Mouse (Mus musculus): ENCODE data around the gene Drd2. TPM values are rescaled to one million over a fixed set of nuclear protein-coding genes. Genes with fewer than 3 reads are reported as not detected.

Drd2 gene
- polyA plus RNA-seq, 1 experiment = not detected

DNA sequence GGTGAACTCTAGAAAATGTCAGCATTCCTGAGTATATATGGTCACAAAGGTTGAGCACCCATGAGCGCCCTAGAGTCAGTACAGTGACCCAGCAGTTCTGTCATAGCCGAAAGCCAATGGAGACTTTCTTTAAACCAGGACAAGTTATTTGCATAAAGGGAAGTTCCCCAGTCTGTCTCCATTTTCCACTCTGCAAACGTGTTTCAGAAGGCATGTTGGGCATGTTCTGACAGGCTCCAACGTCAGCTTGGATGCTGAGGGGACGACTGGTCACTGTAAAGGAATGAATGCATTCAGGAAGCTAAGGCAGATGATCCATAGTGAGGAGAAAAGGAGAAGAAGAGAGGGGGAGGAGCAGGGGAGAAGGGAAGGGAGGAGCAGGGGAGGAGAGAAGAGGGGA lies 87.1 kb downstream of the Drd2 start:
- Histone ChIP-seq H3K27ac (ENCODE audit: insufficient read depth, low read depth, low read length) (no peak overlapping the region), H3K4me1 (ENCODE audit: control insufficient read depth, insufficient read depth, low read length) (no peaks in the 10 kb centered on the region), H3K4me3 (ENCODE audit: insufficient read depth, low read length) (no peak overlapping the region)
- TF ChIP-seq POLR2A (IDR thresholded peaks at IDR 0.05; ENCODE audit: borderline replicate concordance, low read depth, low read length) (no peak), CTCF (IDR thresholded peaks at IDR 0.05; ENCODE audit: low read depth, low read length) (no peak)

DNA sequence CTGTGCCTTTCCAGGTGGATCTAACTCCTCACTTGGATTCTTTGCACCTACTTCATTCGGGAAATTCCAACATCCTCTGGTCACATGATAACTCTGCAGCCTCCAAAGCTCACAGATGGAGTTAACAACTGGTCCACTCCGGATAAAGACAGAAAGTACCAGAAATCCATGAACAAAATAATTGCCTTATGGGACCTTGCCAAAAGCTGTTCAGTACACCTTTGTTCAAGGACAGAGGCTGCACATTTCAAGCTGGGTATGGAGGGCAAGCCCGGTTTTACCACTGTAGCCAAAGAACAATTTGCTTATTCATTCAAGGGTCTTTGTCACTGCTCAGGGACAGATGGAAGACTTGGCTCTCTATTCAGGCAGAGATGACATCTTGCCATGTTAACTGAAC lies 102.2 kb downstream of the Drd2 start:
- no peak for TF ChIP-seq POLR2A (IDR thresholded peaks at IDR 0.05; ENCODE audit: borderline replicate concordance, low read depth, low read length)
- Histone ChIP-seq H3K4me3 (ENCODE audit: insufficient read depth, low read length) (no peak overlapping the region), H3K27ac (ENCODE audit: insufficient read depth, low read depth, low read length) (no peak overlapping the region), H3K4me1 (ENCODE audit: control insufficient read depth, insufficient read depth, low read length) (no peaks in the 10 kb centered on the region)

DNA sequence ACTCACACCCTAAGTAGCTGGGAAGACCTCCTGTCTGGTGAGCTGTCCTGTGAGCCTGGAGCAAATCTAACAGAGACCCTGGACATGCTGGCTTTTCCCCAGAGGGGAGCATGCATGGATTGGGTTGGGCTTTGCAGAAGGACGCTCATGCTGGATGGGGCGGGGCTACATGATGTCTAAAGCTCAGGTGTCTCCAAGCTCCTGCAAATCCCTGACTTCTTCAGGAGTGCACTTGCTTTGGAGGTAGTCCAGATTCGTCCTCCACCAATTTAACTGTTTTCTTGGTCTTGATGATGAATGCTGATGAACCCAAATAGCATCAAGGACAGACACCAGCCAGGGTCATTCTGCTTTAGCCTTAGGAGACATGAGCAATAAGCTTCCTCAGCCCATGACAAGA lies 110.1 kb downstream of the Drd2 start:
- TF ChIP-seq CTCF (IDR thresholded peaks at IDR 0.05; ENCODE audit: low read depth, low read length) (no peak), POLR2A (IDR thresholded peaks at IDR 0.05; ENCODE audit: borderline replicate concordance, low read depth, low read length) (no peak)
- Histone ChIP-seq H3K4me3 (ENCODE audit: insufficient read depth, low read length) (no peak overlapping the region), H3K27ac (ENCODE audit: insufficient read depth, low read depth, low read length) (no peak overlapping the region), H3K4me1 (ENCODE audit: control insufficient read depth, insufficient read depth, low read length) (no peaks in the 10 kb centered on the region)

DNA sequence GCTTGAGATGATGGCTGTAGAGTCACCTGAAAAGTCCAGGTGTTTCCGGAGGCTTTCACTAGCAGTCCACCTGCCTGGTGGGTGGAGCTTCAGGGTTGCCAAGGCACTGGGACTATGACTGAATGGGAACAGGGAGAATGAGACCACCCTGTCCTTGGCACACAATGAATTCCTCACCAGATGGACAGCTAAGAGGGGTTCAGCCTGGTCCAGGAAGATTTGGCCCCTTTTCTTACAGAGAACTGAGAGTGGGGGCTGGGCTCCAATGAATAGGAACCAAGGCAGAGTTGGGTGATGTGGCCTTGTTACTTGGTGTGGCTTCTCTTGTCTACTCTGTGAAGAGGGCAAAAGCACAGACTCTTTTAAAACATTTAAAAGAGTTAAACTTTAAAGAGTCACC lies 112.0 kb downstream of the Drd2 start:
- H3K4me3 ChIP-seq (ENCODE audit: insufficient read depth, low read length) = no peak overlapping the region
- no peak overlapping the region for H3K27ac ChIP-seq (ENCODE audit: insufficient read depth, low read depth, low read length)
- H3K4me1 ChIP-seq (ENCODE audit: control insufficient read depth, insufficient read depth, low read length) = no peaks in the 10 kb centered on the region
- no peak for TF ChIP-seq CTCF (IDR thresholded peaks at IDR 0.05; ENCODE audit: low read depth, low read length)
- no peak for TF ChIP-seq POLR2A (IDR thresholded peaks at IDR 0.05; ENCODE audit: borderline replicate concordance, low read depth, low read length)

DNA sequence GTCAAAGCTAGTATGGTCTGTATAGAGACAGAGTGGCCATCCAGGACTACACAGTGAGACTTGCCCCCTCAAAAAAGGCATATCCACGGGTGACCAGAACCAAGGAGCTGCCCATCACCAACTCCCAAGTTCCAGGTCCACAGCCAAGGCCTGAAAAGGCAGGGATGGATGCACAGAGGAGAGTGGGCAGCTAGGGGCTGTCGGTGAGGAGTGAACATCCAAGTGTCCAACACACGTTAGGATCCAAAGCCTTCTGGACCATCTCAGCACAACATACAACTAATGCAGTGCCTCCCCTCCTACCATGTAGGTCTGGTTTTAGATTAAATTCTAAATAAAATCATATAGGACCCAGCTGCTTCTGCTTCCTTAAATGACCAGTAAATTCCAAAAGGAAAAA lies 115.7 kb downstream of the Drd2 start:
- TF ChIP-seq CTCF (IDR thresholded peaks at IDR 0.05; ENCODE audit: low read depth, low read length) (no peak), POLR2A (IDR thresholded peaks at IDR 0.05; ENCODE audit: borderline replicate concordance, low read depth, low read length) (no peak)
- no peak overlapping the region for H3K4me3 ChIP-seq (ENCODE audit: insufficient read depth, low read length)
- no peaks in the 10 kb centered on the region for H3K4me1 ChIP-seq (ENCODE audit: control insufficient read depth, insufficient read depth, low read length)
- no peak overlapping the region for H3K27ac ChIP-seq (ENCODE audit: insufficient read depth, low read depth, low read length)

Other genes with a start within 250 kb of the Drd2 start
- not detected in 2 replicates for gene Gm4894, start 90.1 kb upstream of the Drd2 start, polyA plus RNA-seq (2012; ENCODE audit: insufficient read depth, insufficient read length, missing spikeins)
- not detected in 2 replicates for gene Ankk1, start 86.4 kb downstream of the Drd2 start, polyA plus RNA-seq (2012; ENCODE audit: insufficient read depth, insufficient read length, missing spikeins)
- 7.8 and 8.3 TPM in 2 replicates for gene Ttc12, start 145.6 kb downstream of the Drd2 start, polyA plus RNA-seq (2012; ENCODE audit: insufficient read depth, insufficient read length, missing spikeins)